Mouse (Mus musculus): ENCODE results near the gene Fer1l5.

GRCm38 (mm10) chr1:36404531-36404930 lies 32.4 kb downstream of the Fer1l5 start:
- TF ChIP-seq POLR2A (IDR thresholded peaks at IDR 0.05; ENCODE audit: control insufficient read depth, low read depth, low read length) (no peak), CTCF (IDR thresholded peaks at IDR 0.05; ENCODE audit: control insufficient read depth, insufficient read depth, insufficient replicate concordance, low read depth, low read length) (no peak)

Measured in testis, adult 2 months (tissue).